Mouse (Mus musculus): ENCODE results near the gene Cenpl. TPM values are rescaled to one million over a fixed set of nuclear protein-coding genes. Genes with fewer than 3 reads are reported as not detected.
A peak's percentile ranks its signal among the peaks of the same experiment; 100 is the strongest.
"Not testable (repeated sequence)": the region's sequence is repeated elsewhere in the genome, so short reads cannot be mapped to it uniquely, and the experiment has no call there.

Cenpl gene
- 4.3 and 5.2 TPM in 2 replicates for total RNA-seq (2021)
- long read RNA-seq, partial matches to known transcripts, result 3 of 7 reads
- long read RNA-seq, other reads (novel, unspliced or antisense), result 0 of 7 reads

DNA sequence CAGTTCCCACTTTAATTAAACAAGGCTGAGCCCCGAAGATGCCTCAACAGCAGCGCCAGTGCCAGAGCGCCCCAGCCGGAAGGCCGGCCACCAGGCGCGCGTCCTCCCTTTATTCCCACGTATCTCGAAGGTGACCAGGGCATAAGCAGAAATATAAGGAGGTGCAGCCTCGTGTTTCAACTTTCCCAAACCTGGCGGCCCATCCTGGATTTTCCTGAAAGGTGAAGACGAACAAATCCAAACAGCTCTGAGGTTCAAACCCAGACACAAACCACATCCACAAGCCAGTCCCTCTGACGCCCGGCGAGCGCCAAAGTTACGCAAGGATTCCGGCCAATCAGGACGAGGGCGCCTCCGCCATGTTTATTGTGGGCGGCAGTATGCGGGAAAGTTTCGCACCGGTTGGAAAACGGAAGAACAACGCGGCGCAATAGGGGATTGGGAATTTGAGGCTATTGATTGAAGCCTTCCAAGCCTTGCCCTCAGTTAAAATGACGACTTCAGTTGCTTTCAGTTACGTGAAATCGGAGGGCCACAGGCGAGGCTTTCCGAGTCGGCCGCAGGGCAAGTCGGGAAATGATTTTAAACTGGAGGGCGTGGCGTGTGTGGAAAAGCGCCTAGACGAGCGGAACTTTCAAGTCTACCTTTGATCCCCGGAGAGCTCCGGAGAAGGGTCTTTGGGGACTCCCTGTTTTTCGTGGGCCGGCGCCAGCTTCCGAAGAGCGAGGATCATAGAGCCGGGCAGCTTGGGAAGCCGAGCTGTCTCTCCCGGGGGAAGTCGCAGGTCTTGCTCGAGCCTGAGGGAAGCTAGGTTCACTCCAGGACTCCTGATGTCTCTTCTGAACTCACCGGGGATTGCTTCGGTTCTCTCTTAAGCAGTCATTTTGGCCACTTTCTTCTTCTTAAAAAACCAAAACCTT is at the start of gene Cenpl, which contains the start of gene Dars2:
Gene Cenpl, plus strand, starts transcription at position 362 of the 920 bp plus-strand sequence.
Gene Dars2, minus strand, starts transcription at position 307 of the 920 bp plus-strand sequence.
- peak; percentile 94 for DNase-seq

GRCm38 (mm10) chr1:161025410-161026210 is 44.9 kb upstream of the Cenpl start:
- DNase-seq, result no peak

DNA sequence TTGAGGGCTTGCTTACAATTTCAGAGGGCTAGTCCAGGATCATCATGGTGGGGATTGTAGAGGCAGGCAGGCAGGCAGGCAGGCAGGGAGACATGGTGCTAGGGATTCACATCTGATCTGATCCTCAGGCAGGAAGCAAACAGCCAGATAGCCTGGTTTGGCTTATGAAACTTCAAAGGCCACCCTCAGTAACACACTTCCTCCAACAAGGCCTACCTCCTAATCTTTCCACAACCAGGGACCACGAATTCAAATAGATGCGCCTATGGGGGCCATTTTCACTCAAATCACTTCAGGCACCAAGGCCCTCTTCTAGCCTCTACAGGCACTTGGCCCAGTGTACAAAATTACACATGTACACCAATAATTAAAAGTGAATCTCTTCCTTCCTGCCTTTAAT is 43.3 kb upstream of the Cenpl start:
- no peak for DNase-seq

DNA sequence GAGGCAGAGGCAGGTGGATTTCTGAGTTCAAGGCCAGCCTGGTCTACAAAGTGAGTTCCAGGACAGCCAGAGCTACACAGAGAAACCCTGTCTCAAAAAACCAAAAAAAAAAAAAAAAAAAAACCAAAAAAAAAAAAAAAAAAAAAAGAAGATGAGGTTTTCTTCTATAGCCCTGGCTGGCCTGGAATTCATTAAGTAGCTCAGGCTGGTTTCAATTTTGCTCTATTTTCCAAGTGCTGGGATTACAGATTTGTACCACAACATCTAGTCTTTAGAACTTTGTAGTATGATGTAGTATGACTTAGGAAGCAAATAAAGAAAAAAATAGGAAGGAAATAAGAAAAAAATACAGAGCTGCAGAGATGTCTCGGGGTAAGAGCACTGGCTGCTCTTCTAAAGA is 42.1 kb upstream of the Cenpl start:
- DNase-seq, result not testable (repeated sequence)

GRCm38 (mm10) chr1:161030058-161030457 is 40.5 kb upstream of the Cenpl start:
- no peak for DNase-seq

- no peak for DNase-seq
These were observed 38.6 kb upstream of the Cenpl start for GRCm38 (mm10) chr1:161031881-161032280.

DNA sequence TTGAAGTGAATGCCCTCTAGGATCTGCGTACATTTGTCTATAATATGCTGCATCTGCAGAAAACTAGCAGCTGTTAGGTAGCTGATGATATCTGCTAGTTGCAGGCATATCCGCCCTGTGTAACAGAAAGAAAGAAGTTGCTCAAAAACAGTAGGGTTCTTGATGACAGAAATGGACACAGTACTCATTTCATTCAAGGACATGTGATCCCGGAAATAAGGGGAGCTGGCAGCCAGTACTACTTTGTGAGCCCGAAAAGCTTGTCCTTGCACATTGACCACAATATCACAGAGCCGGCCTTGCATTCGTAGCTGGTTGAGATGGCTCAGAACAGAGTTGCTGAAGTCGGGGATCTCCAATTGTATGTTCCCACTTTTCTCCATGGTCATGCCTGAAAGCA is 38.2 kb upstream of the Cenpl start:
- DNase-seq, result peak; percentile 49

DNA sequence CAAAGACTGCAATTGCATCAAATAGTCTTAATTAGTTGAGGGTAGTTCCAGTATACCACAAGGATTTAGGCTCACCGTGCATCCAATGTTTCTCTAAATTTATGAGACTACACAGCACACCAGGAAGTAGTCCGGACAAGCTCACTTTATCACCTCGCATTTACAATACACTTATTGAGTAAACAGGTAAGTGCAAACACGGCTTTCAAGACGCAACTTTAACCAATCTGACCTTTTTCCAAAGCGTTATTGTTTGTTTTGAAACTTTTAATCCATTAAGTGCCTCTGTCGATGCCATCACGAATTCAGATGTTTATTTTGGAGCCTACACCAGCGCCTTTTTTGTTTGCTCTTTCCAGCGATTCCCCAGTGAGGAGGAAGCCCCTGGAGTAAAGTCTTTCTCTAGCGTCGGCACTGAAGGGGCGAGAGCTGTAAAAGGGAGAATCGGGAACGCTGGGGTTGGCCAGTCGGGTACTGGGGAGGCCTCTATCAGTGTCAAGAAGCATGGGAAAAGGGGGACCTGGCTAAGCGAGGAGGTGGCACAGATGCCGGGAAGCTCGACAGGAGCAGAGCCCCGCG is 36.6 kb upstream of the Cenpl start:
- no peak for DNase-seq

DNA sequence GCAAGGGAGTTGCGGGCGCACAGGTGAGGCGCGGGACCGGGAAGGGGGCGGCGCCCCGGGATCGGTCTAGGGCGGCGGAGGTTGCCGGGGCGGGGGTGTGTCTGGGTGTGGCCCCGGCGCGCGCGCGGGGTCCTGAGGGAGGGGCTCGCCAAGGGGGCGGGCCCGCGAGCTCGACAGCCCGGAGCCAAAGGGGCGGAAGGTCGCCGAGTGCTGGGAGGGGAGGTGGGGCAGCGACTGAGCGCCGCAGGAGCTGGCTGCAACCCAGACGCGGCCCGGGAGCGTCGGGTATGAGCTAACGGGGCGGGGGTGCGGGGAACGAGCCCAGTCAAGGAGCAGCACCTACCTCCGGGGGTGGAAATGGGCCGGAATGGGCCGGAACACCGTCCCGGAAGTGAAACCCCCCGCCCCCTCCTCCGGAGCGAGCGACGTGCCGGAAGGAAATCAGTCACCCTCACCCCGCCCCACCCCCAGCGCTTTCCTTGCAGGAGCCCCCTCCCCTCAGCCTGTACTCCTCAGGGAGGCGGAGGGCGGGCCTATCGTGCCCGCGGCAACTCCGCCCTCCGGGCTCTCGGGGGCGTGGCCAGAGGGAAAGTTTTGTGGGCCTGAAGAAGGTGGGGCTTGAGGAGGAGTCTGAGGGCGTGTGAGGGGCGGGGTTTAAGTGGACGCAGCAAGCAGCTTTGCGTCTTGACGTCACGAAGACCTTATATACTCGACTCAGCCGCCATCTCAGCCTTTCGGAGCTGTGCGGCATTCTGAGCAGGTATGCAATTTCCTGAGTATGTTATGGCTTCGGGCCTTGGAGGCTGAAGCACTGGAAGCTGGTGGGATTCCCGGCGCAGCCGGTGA is 35.9 kb upstream of the Cenpl start, which contains the start of gene Zbtb37:
Gene Zbtb37, minus strand, starts transcription at position 415 of the 846 bp plus-strand sequence.
- DNase-seq, result peak; percentile 97

DNA sequence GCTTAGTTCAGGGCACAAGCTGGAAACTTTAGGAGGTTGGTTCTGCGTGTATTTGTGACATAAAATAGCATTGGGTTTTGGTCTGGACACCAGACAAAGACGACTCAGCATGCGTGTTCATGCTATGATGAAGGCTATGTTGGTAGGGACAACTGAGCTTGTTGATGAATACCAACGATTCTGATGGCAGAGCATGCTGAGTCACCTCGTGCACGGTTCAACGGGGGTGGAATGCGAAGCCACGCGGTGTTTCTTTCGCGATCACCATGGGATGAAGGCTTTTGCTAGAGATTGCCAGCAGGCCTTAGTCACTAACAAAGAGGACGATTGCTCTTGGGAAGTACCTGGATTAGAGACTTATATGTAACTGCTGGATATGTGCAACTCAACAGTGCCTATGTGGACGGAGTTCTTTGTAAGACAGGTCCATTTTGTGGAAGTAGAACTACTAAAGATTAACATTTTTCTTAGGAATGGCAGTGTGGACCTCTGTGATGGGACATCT is 35.2 kb upstream of the Cenpl start:
- DNase-seq, result peak; percentile 23

- DNase-seq, result no peak
These were observed 34.6 kb upstream of the Cenpl start for GRCm38 (mm10) chr1:161035786-161036404.

DNA sequence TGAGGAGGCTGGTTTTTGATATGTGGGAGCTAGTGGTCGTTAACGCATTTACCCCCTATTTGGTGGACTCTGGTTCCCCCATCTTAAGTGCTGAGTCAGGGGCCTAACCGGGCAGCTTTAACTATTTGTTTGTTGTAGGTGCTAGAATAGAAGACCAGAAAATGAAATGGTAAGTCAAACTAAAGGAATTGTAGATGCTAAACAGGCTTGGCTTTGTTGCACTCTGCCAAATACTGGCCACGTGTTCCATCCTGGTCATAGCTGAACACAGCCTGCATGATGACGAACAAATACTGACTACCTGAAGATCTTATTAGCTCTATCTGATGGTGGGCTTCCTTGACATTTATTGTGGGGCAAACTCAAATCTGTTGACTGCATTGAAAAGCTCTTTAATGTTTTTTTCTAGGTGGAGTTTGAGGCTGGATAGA is 34.1 kb upstream of the Cenpl start:
- DNase-seq, result peak; percentile 8

GRCm38 (mm10) chr1:161037026-161037425 is 33.5 kb upstream of the Cenpl start:
- DNase-seq, result no peak

DNA sequence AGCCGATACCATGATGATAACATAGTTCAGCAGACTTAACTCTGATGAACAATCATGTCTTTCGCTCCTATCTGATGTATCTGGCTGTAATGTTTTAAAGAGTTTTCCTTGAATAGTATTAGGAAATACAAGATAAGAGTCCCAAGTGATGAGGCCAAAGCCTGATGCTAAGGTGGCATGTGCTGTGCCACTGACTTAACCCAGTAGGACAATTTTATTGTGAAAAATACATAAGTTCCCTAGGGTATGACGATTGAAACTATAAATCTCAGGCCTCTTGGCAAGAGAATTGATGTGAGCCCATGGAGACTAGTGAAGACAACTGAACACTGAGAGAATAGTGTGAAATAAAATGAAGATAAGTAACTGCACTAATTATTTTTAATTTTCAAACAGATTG is 32.9 kb upstream of the Cenpl start:
- DNase-seq, result no peak

- DNase-seq, result no peak
These were observed 32.5 kb upstream of the Cenpl start for GRCm38 (mm10) chr1:161038004-161038403.

- no peak for DNase-seq
These were observed 31.4 kb upstream of the Cenpl start for GRCm38 (mm10) chr1:161038968-161039721.

GRCm38 (mm10) chr1:161039741-161040425 is 30.6 kb upstream of the Cenpl start:
- no peak for DNase-seq

DNA sequence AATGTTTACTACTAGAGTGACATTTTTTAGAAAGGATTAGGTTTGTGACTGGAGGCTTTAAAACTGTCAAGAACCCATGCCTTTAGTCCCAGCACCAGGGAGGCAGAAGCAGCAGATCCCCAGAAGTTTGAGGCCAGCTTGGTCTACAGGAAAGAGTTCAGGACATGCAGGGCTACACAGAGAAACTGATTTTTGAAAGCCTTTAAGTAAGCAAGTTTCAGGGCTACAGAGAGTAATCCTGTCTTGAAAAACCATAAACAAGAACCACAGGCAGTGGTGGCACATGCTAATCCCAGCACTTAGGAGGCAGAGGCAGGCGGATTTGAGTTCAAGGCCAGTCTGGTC is 30.1 kb upstream of the Cenpl start:
- no peak for DNase-seq

GRCm38 (mm10) chr1:161040855-161041254 is 29.7 kb upstream of the Cenpl start:
- no peak for DNase-seq
